Mouse (Mus musculus) MEL (cell line): ENCODE results near the gene Mogat2. TPM values are rescaled to one million over a fixed set of nuclear protein-coding genes. Genes with fewer than 3 reads are reported as not detected.

ENCODE experiments used
- DNase-seq: peaks from one replicate; pipeline ENCODE4 v3.0.0; 2011; ENCODE audit warnings: low read depth, low spot score
- H3K27ac ChIP-seq: 2 replicates; pipeline ENCODE4 v1.5.1; 2012; ENCODE audit warnings: low read depth, mild to moderate bottlenecking, control low read depth, low read length, moderate library complexity; ENCODE audit not compliant: control insufficient read depth
- H3K27me3 ChIP-seq, 2 experiments: fragments of 150-350 bp in 1 of 2; sonication (generic) in 1 of 2; 2 replicates each; pipeline ENCODE4 v1.6.1; 2012; ENCODE audit warnings: low read length in 2 of 2, mild to moderate bottlenecking in 2 of 2, improper control_type of control experiment in 1 of 2, moderate library complexity in 1 of 2; ENCODE audit not compliant: insufficient read depth in 2 of 2, control insufficient read depth in 1 of 2
- H3K36me3 ChIP-seq, 2 experiments: 2 replicates each; pipeline ENCODE4 v1.6.1; 2012 to 2014; ENCODE audit warnings: low read length in 2 of 2, improper control_type of control experiment in 1 of 2, inconsistent platforms in 1 of 2, mild to moderate bottlenecking in 1 of 2; ENCODE audit not compliant: insufficient read depth in 2 of 2, control insufficient read depth in 1 of 2
- H3K4me1 ChIP-seq, 2 experiments: fragments of 150-350 bp in 1 of 2; sonication (generic) in 1 of 2; 2 replicates each; pipeline ENCODE4 v1.6.1; 2012; ENCODE audit warnings: low read length in 2 of 2, improper control_type of control experiment in 1 of 2, mild to moderate bottlenecking in 1 of 2; ENCODE audit not compliant: insufficient read depth in 2 of 2, control insufficient read depth in 1 of 2
- H3K4me3 ChIP-seq, 2 experiments: fragments of 150-350 bp in 1 of 2; sonication (generic) in 1 of 2; 2 replicates each; pipeline ENCODE4 v1.5.1; 2012; ENCODE audit warnings: low read depth in 2 of 2, low read length in 2 of 2, mild to moderate bottlenecking in 2 of 2, moderate library complexity in 2 of 2, control low read depth in 1 of 2, improper control_type of control experiment in 1 of 2; ENCODE audit not compliant: control insufficient read depth in 1 of 2, insufficient read depth in 1 of 2
- H3K79me2 ChIP-seq: 2 replicates; pipeline ENCODE4 v1.6.1; 2012; ENCODE audit warnings: mild to moderate bottlenecking, low read length, moderate library complexity; ENCODE audit not compliant: control insufficient read depth, poor library complexity, insufficient read depth
- H3K9ac ChIP-seq: 2 replicates; pipeline ENCODE4 v1.6.1; 2012; ENCODE audit warnings: low read depth, mild to moderate bottlenecking, control low read depth, low read length, moderate library complexity; ENCODE audit not compliant: control insufficient read depth, poor library complexity, severe bottlenecking
- H3K9me3 ChIP-seq: fragments of 150-350 bp; sonication (generic); replicated peaks from 2 replicates; pipeline ENCODE4 v1.6.1; 2012; ENCODE audit warnings: mild to moderate bottlenecking, low read length, improper control_type of control experiment, moderate library complexity; ENCODE audit not compliant: insufficient read depth
- CHD2 ChIP-seq: IDR thresholded peaks from 2 replicates; pipeline ENCODE4 v1.6.1; 2011; ENCODE audit warnings: low read length, improper control_type of control experiment
- HCFC1 ChIP-seq: IDR thresholded peaks from 2 replicates; pipeline ENCODE4 v1.6.1; 2012; ENCODE audit warnings: low read depth, mild to moderate bottlenecking, inconsistent platforms, low read length, improper control_type of control experiment, moderate library complexity
- JUND ChIP-seq: IDR thresholded peaks from 2 replicates; pipeline ENCODE4 v1.6.1; 2011; ENCODE audit warnings: low read depth, mild to moderate bottlenecking, improper control_type of control experiment, low read length
- MAFK ChIP-seq: IDR thresholded peaks from 2 replicates; pipeline ENCODE4 v1.6.1; 2011; ENCODE audit warnings: low read depth, mild to moderate bottlenecking, low read length, improper control_type of control experiment, borderline replicate concordance
- MAX ChIP-seq: IDR thresholded peaks from 2 replicates; pipeline ENCODE4 v1.6.1; 2011; ENCODE audit warnings: low read length, improper control_type of control experiment
- MXI1 ChIP-seq: IDR thresholded peaks from 2 replicates; pipeline ENCODE4 v1.6.1; 2011; ENCODE audit warnings: mild to moderate bottlenecking, low read depth, low read length, improper control_type of control experiment
- MYB ChIP-seq: IDR thresholded peaks from 2 replicates; pipeline ENCODE4 v1.6.1; 2011; ENCODE audit warnings: mild to moderate bottlenecking, low read depth, low read length, improper control_type of control experiment
- NRF1 ChIP-seq: IDR thresholded peaks from 2 replicates; pipeline ENCODE4 v1.6.1; 2014; ENCODE audit warnings: low read depth, mild to moderate bottlenecking, inconsistent platforms, low read length, improper control_type of control experiment, moderate library complexity; ENCODE audit not compliant: poor library complexity, insufficient read depth, severe bottlenecking
- POLR2A ChIP-seq, 2 experiments: IDR thresholded peaks; 2 replicates each; pipeline ENCODE4 v1.6.1; 2011 to 2012; ENCODE audit warnings: low read length in 2 of 2, mild to moderate bottlenecking in 2 of 2, control low read depth in 1 of 2, improper control_type of control experiment in 1 of 2, low read depth in 1 of 2, moderate library complexity in 1 of 2; ENCODE audit not compliant: control insufficient read depth in 1 of 2, insufficient read depth in 1 of 2, poor library complexity in 1 of 2
- RAD21 ChIP-seq: IDR thresholded peaks from 2 replicates; pipeline ENCODE4 v1.6.1; 2011; ENCODE audit warnings: mild to moderate bottlenecking, low read depth, low read length, improper control_type of control experiment
- RCOR1 ChIP-seq: IDR thresholded peaks from 2 replicates; pipeline ENCODE4 v1.6.1; 2012; ENCODE audit warnings: low read depth, mild to moderate bottlenecking, inconsistent platforms, low read length, improper control_type of control experiment
- TAL1 ChIP-seq: IDR thresholded peaks from 2 replicates; pipeline ENCODE4 v1.6.1; 2012; ENCODE audit warnings: mild to moderate bottlenecking, inconsistent platforms, low read length, moderate library complexity, mixed read lengths
- TCF12 ChIP-seq: IDR thresholded peaks from 2 replicates; pipeline ENCODE4 v1.6.1; 2014; ENCODE audit warnings: low read depth, mild to moderate bottlenecking, inconsistent platforms, low read length, improper control_type of control experiment, moderate library complexity
- UBTF ChIP-seq: IDR thresholded peaks from 2 replicates; pipeline ENCODE4 v1.6.1; 2012; ENCODE audit warnings: low read depth, mild to moderate bottlenecking, inconsistent platforms, low read length, improper control_type of control experiment, moderate library complexity, borderline replicate concordance; ENCODE audit not compliant: insufficient read depth
- ZMIZ1 ChIP-seq: IDR thresholded peaks from 2 replicates; pipeline ENCODE4 v1.6.1; 2012; ENCODE audit warnings: low read depth, mild to moderate bottlenecking, inconsistent platforms, low read length, improper control_type of control experiment, moderate library complexity
- ZNF384 ChIP-seq: IDR thresholded peaks from 2 replicates; pipeline ENCODE4 v1.6.1; 2012; ENCODE audit warnings: low read depth, mild to moderate bottlenecking, inconsistent platforms, low read length, improper control_type of control experiment
- polyA plus RNA-seq, 2 experiments: library from polyadenylated mRNA; stranded (reverse) in 1 of 2; unstranded in 1 of 2; fragments of >175 nt in 1 of 2; fragments of >200 nt in 1 of 2; gene quantifications; 2 replicates each; pipeline versions ENCODE4 v1.2.1 to v1.2.4; 2012; ENCODE audit warnings: low replicate concordance in 2 of 2, low read depth in 1 of 2; ENCODE audit not compliant: insufficient read length in 2 of 2, insufficient read depth in 1 of 2, missing spikeins in 1 of 2
- total RNA-seq: library from RNA; depleted of rRNA; stranded (reverse); fragments of 300-350 nt; gene quantifications from 2 replicates; pipeline ENCODE4 v1.2.3, GENCODE M21; 2012

The Mogat2 gene
- total and polyA plus RNA-seq, 3 experiments: 0.13 TPM; not detected in 2

DNA sequence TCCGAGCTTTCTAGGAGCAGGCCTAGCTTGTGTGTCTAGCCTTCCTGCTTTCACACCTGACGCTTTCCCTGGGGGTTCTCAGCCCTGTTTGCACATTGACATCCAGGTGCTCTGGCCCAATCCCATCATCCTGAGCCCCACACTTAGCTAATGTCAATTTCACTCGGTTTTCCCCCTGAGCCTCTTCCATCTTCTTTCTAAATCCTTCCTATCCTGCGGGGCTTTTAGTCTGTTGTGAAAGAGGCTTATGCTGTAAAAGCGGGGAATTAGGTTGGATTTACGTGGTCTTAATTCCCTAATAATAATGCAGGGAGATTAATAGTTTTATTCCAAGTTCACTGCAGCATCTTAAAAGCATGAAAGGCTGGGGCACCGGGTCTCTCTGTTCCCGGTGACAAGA, 41.2 kb upstream of the Mogat2 start:
- Histone ChIP-seq H3K9me3 (no peaks in the 10 kb centered on the region), H3K36me3 (no peaks in the 10 kb centered on the region), H3K79me2 (no peaks in the 10 kb centered on the region), H3K4me3 (no peak overlapping the region), H3K4me1 (no peaks in the 10 kb centered on the region), H3K27me3 (peaks cover 24 to 28% of the 10 kb centered on the region in 2 experiments), H3K27ac (no peak overlapping the region), H3K9ac (no peak overlapping the region)
- no peak for DNase-seq
- TF ChIP-seq NRF1 (no peak), HCFC1 (no peak), MAX (no peak), ZMIZ1 (no peak), MAFK (no peak), TAL1 (no peak), RAD21 (no peak), POLR2A (IDR thresholded peaks at IDR 0.05; ENCODE audit: control insufficient read depth in 1 of 2, insufficient read depth in 1 of 2, low read depth in 1 of 2, low read length in 2 of 2, poor library complexity in 1 of 2) (no peak)

DNA sequence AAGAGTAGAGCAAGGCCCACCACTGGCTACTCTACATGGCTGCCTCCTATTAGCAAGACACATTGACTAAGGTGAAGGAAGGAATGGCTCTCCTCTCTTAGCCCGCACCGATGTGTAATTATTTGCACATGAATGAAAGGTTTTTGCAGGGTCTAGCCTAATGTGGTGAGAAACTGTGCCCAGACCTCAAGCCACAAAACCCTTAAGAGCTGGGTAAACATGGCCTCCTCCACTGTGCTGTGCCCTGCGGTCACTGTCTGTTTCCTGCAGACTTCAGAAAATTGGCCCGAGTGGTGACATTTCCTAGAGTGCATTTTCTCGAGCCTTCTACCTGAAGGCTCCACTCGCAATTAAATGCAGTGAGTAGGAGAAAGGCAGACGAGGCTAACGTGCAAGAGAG, 39.9 kb upstream of the Mogat2 start:
- H3K27me3 ChIP-seq: peaks cover 26 to 28% of the 10 kb centered on the region in 2 experiments

DNA sequence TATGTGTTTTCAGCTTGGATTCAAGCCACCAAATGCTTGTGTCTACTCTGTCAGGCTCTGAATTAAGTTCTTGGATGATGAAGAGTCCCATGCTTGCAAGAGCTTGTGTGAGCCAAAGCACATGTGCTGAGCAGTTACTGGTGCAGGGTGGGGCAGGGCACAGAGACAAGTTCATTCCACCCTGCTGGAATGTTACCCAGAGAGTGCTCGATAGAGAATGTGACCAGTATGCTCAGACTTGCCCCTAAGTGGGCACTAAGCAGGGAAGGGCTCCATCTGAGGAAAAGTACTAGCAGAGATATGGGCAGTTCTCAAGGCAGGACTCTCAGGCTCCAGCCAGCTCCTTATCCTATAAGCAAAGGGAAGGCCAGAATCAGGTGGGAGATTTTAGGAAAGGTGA, 38.3 kb upstream of the Mogat2 start:
- no peaks in the 10 kb centered on the region for H3K36me3 ChIP-seq
- TF ChIP-seq JUND (no peak), RCOR1 (no peak), TAL1 (no peak), TCF12 (no peak), RAD21 (no peak)
- TF ChIP-seq, all 39 proteins: peak for 0
- no peak for DNase-seq
- no peaks in the 10 kb centered on the region for H3K4me1 ChIP-seq
- no peaks in the 10 kb centered on the region for H3K79me2 ChIP-seq
- no peak overlapping the region for H3K9ac ChIP-seq
- no peak overlapping the region for H3K4me3 ChIP-seq
- H3K27ac ChIP-seq: no peak overlapping the region
- peaks cover 25 to 27% of the 10 kb centered on the region in 2 experiments for H3K27me3 ChIP-seq
- no peaks in the 10 kb centered on the region for H3K9me3 ChIP-seq

More for the DNA sequence above, 39.9 kb upstream of the Mogat2 start:
- no peaks in the 10 kb centered on the region for H3K36me3 ChIP-seq
- TF ChIP-seq UBTF: no peak
- TF ChIP-seq MXI1: no peak
- no peak for TF ChIP-seq CHD2
- TF ChIP-seq MYB: no peak
- no peak for TF ChIP-seq ZNF384
- TF ChIP-seq JUND: no peak
- no peak for DNase-seq
- H3K4me3 ChIP-seq: no peak overlapping the region
- no peaks in the 10 kb centered on the region for H3K4me1 ChIP-seq
- no peak overlapping the region for H3K9ac ChIP-seq
- no peaks in the 10 kb centered on the region for H3K9me3 ChIP-seq
- no peaks in the 10 kb centered on the region for H3K79me2 ChIP-seq
- no peak overlapping the region for H3K27ac ChIP-seq
